Mouse (Mus musculus) intestine, postnatal 0 days (tissue): Measurements from ENCODE around the gene Zfp609. TPM values are rescaled to one million over a fixed set of nuclear protein-coding genes. Genes with fewer than 3 reads are reported as not detected.

ENCODE experiments used
- ATAC-seq: fragments of 200-750 bp; cut with Nextera tagmentation; 2 replicates; pipeline ENCODE4 v1.8.0; 2017; ENCODE audit warnings: mild to moderate bottlenecking, moderate TSS enrichment, moderate library complexity
- H3K27ac ChIP-seq: fragments of 300-500 bp; sonication (generic); 2 replicates; pipeline ENCODE4 v1.5.1; 2014; ENCODE audit warnings: mild to moderate bottlenecking, low read depth, low read length, moderate library complexity
- H3K27me3 ChIP-seq: fragments of 300-500 bp; sonication (generic); replicated peaks from 2 replicates; pipeline ENCODE4 v1.6.1; 2014; ENCODE audit warnings: low read length, mixed read lengths; ENCODE audit not compliant: control insufficient read depth, insufficient read depth
- H3K36me3 ChIP-seq: fragments of 300-500 bp; sonication (generic); 2 replicates; pipeline ENCODE4 v1.6.1; 2014; ENCODE audit warnings: mild to moderate bottlenecking, moderate library complexity; ENCODE audit not compliant: control insufficient read depth, insufficient read depth
- H3K4me1 ChIP-seq: fragments of 300-500 bp; sonication (generic); replicated peaks from 2 replicates; pipeline ENCODE4 v1.6.1; 2014; ENCODE audit warnings: antibody characterized with exemption, low read length, mixed read lengths; ENCODE audit not compliant: control insufficient read depth, insufficient read depth
- H3K4me2 ChIP-seq: fragments of 300-500 bp; sonication (generic); replicated peaks from 2 replicates; pipeline ENCODE4 v1.6.1; 2014; ENCODE audit warnings: low read depth, mild to moderate bottlenecking, moderate library complexity
- H3K4me3 ChIP-seq: fragments of 300-500 bp; sonication (generic); 2 replicates; pipeline ENCODE4 v1.5.1; 2014; ENCODE audit warnings: low read depth, low read length
- H3K9ac ChIP-seq: fragments of 300-500 bp; sonication (generic); 2 replicates; pipeline ENCODE4 v1.6.1; 2014; ENCODE audit warnings: mild to moderate bottlenecking, low read depth, low read length
- H3K9me3 ChIP-seq: fragments of 300-500 bp; sonication (generic); 2 replicates; pipeline ENCODE4 v1.6.1; 2016; ENCODE audit warnings: mixed run types; ENCODE audit not compliant: control insufficient read depth
- CTCF ChIP-seq: sonication (generic); IDR thresholded peaks from 2 replicates; pipeline ENCODE4 v1.5.1; 2016; ENCODE audit warnings: low read depth, mild to moderate bottlenecking, control low read depth, antibody characterized with exemption, moderate library complexity
- WGBS: fragments of 180-500 bp; shearing (Covaris S2); extraction: QIAGEN DNeasy Blood & Tissue Kit; methylation state at CpG from one replicate; pipeline ENCODE4 v1.1.7; 2014; 5-methylcytosine and 5-hydroxymethylcytosine counted together
- polyA plus RNA-seq: library from polyadenylated mRNA; unstranded; fragments of >200 nt; fragmentation: Nextera tagmentation; extraction: Ambion mirVana; gene quantifications from 2 replicates; pipeline ENCODE4 v1.2.1, GENCODE M21; 2015

The Zfp609 gene
- polyA plus RNA-seq, 1 experiment from 2014 or later = 3.1 TPM

- Histone ChIP-seq H3K4me2 (no peak overlapping the region), H3K9me3 (no peaks in the 10 kb centered on the region), H3K4me3 (no peak overlapping the region), H3K27me3 (no peaks in the 10 kb centered on the region), H3K27ac (no peak overlapping the region), H3K4me1 (no peaks in the 10 kb centered on the region), H3K36me3 (no peaks in the 10 kb centered on the region), H3K9ac (no peak overlapping the region)
- no peak for TF ChIP-seq CTCF
- 62% methylated on average over 1 of the region's 1 CpGs for WGBS
- ATAC-seq = no peak
These were observed 19.5 kb downstream of the Zfp609 start for GRCm38 (mm10) chr9:65807818-65808217.

- Histone ChIP-seq H3K9me3 (no peaks in the 10 kb centered on the region), H3K4me3 (no peak overlapping the region), H3K36me3 (no peaks in the 10 kb centered on the region), H3K9ac (no peak overlapping the region), H3K4me2 (no peak overlapping the region), H3K27ac (no peak overlapping the region), H3K27me3 (no peaks in the 10 kb centered on the region), H3K4me1 (no peaks in the 10 kb centered on the region)
- TF ChIP-seq CTCF = no peak
- ATAC-seq = no peak
- 62% methylated on average over 5 of the region's 5 CpGs for WGBS
These were observed 20.1 kb downstream of the Zfp609 start for GRCm38 (mm10) chr9:65807251-65807650.

- WGBS = 79% methylated on average over 4 of the region's 4 CpGs
- Histone ChIP-seq H3K27ac (no peak overlapping the region), H3K9ac (no peak overlapping the region), H3K9me3 (no peaks in the 10 kb centered on the region), H3K27me3 (no peaks in the 10 kb centered on the region), H3K36me3 (peaks cover 3% of the 10 kb centered on the region; the same call in 1 of the 2 replicates), H3K4me1 (no peaks in the 10 kb centered on the region), H3K4me2 (no peak overlapping the region), H3K4me3 (no peak overlapping the region)
- no peak for TF ChIP-seq CTCF
- ATAC-seq = no peak
These were observed 27.6 kb downstream of the Zfp609 start for GRCm38 (mm10) chr9:65799770-65800169.

- Histone ChIP-seq H3K4me2 (no peak overlapping the region), H3K36me3 (peaks cover 10% of the 10 kb centered on the region; the same call in 1 of the 2 replicates), H3K4me3 (no peak overlapping the region), H3K9me3 (no peaks in the 10 kb centered on the region), H3K27me3 (no peaks in the 10 kb centered on the region), H3K27ac (no peak overlapping the region), H3K4me1 (0 out of 2 replicates have a peak, but pooled peaks cover 3% of the 10 kb centered on the region), H3K9ac (no peak overlapping the region)
- 84% methylated on average over 2 of the region's 2 CpGs for WGBS
- TF ChIP-seq CTCF = no peak
- ATAC-seq = no peak
These were observed 31.7 kb downstream of the Zfp609 start for GRCm38 (mm10) chr9:65795651-65796050.

GRCm38 (mm10) chr9:65794313-65794712 is 33.1 kb downstream of the Zfp609 start:
- WGBS = 95% methylated on average over 7 of the region's 7 CpGs
- no peak overlapping the region for H3K4me2 ChIP-seq
- H3K4me3 ChIP-seq = no peak overlapping the region
- ATAC-seq = no peak
- no peak for TF ChIP-seq CTCF
- no peaks in the 10 kb centered on the region for H3K9me3 ChIP-seq
- H3K4me1 ChIP-seq = peaks cover 3% of the 10 kb centered on the region; the same call in 1 of the 2 replicates
- H3K36me3 ChIP-seq = peaks cover 10% of the 10 kb centered on the region; the same call in 1 of the 2 replicates
- no peaks in the 10 kb centered on the region for H3K27me3 ChIP-seq
- no peak overlapping the region for H3K9ac ChIP-seq
- H3K27ac ChIP-seq = no peak overlapping the region

GRCm38 (mm10) chr9:65793506-65793905 is 33.9 kb downstream of the Zfp609 start:
- no peak for ATAC-seq
- H3K4me2 ChIP-seq = no peak overlapping the region
- no peak for TF ChIP-seq CTCF
- no peak overlapping the region for H3K27ac ChIP-seq
- H3K9ac ChIP-seq = no peak overlapping the region
- H3K27me3 ChIP-seq = no peaks in the 10 kb centered on the region
- WGBS = 83% methylated on average over 3 of the region's 3 CpGs
- peaks cover 15% of the 10 kb centered on the region; the same call in 1 of the 2 replicates for H3K36me3 ChIP-seq
- no peak overlapping the region for H3K4me3 ChIP-seq
- peaks cover 3% of the 10 kb centered on the region; the same call in 1 of the 2 replicates for H3K4me1 ChIP-seq
- no peaks in the 10 kb centered on the region for H3K9me3 ChIP-seq

GRCm38 (mm10) chr9:65793086-65793485 is 34.3 kb downstream of the Zfp609 start:
- H3K36me3 ChIP-seq = peaks cover 15% of the 10 kb centered on the region; the same call in 1 of the 2 replicates
- peaks cover 3% of the 10 kb centered on the region; the same call in 1 of the 2 replicates for H3K4me1 ChIP-seq
- H3K4me2 ChIP-seq = no peak overlapping the region
- 82% methylated on average over 3 of the region's 3 CpGs for WGBS
- H3K4me3 ChIP-seq = no peak overlapping the region
- H3K27ac ChIP-seq = no peak overlapping the region
- no peak overlapping the region for H3K9ac ChIP-seq
- no peak for ATAC-seq
- no peaks in the 10 kb centered on the region for H3K27me3 ChIP-seq
- TF ChIP-seq CTCF = no peak
- no peaks in the 10 kb centered on the region for H3K9me3 ChIP-seq
